Mouse (Mus musculus) cerebellum, adult 11 months (tissue): ENCODE measurements around the gene Olfr586.

ENCODE experiments used
- DNase-seq: peaks from one replicate; pipeline ENCODE4 v3.0.0; 2022

Olfr586 gene

GRCm38 (mm10) chr7:103125538-103125937, at the start of gene Olfr586:
Gene Olfr586 (minus strand): TSS chr7:103125638.
- no peak for DNase-seq

- no peak for DNase-seq
These were observed 44.3 kb upstream of the Olfr586 start for GRCm38 (mm10) chr7:103169697-103170096.

- no peak for DNase-seq
These were observed 30.8 kb upstream of the Olfr586 start, which contains the start of gene Olfr589 for GRCm38 (mm10) chr7:103156256-103156655. Gene Olfr589 (minus strand): TSS chr7:103156356.

- no peak for DNase-seq
These were observed 15.1 kb upstream of the Olfr586 start, which contains the start of gene Olfr588-ps1 for GRCm38 (mm10) chr7:103140579-103140978. Gene Olfr588-ps1 (plus strand): TSS chr7:103140879.

- no peak for DNase-seq
These were observed 6.0 kb downstream of the Olfr586 start for GRCm38 (mm10) chr7:103119406-103119805.

GRCm38 (mm10) chr7:103097420-103097819, 28.0 kb downstream of the Olfr586 start, which contains the start of gene Olfr585:
Gene Olfr585 (plus strand): TSS chr7:103097720.
- no peak for DNase-seq

GRCm38 (mm10) chr7:103081585-103081984, 43.9 kb downstream of the Olfr586 start, which contains the start of gene Olfr584:
Gene Olfr584 (plus strand): TSS chr7:103081885.
- DNase-seq = no peak
